Mouse (Mus musculus) liver, embryonic 14.5 days (tissue): ENCODE measurements around the gene Trim56. TPM values are rescaled to one million over a fixed set of nuclear protein-coding genes. Genes with fewer than 3 reads are reported as not detected.
"Not testable (repeated sequence)": the region's sequence is repeated elsewhere in the genome, so short reads cannot be mapped to it uniquely, and the experiment has no call there.

Experiments used
- ATAC-seq: fragments of 200-750 bp; cut with Nextera tagmentation; 2 replicates; pipeline ENCODE4 v1.8.0; 2017; ENCODE audit warnings: moderate number of reproducible peaks, mild to moderate bottlenecking, moderate library complexity; ENCODE audit not compliant: insufficient read depth
- DNase-seq, 3 experiments: peaks; one replicate each; pipeline ENCODE4 v3.0.0-alpha.2; 2012 to 2013; ENCODE audit warnings: low read depth in 3 of 3, low spot score in 3 of 3
- H3K27ac ChIP-seq: fragments of 300-500 bp; sonication (generic); 2 replicates; pipeline ENCODE4 v1.5.1; 2014; ENCODE audit warnings: moderate library complexity, mild to moderate bottlenecking, control low read depth, inconsistent platforms
- H3K27me3 ChIP-seq: fragments of 300-500 bp; sonication (generic); 2 replicates; pipeline ENCODE4 v1.6.1; 2014; ENCODE audit warnings: mild to moderate bottlenecking, low read length, moderate library complexity; ENCODE audit not compliant: control insufficient read depth, insufficient read depth
- H3K36me3 ChIP-seq: fragments of 300-500 bp; sonication (generic); replicated peaks from 2 replicates; pipeline ENCODE4 v1.6.1; 2014; ENCODE audit warnings: low read depth; ENCODE audit not compliant: control insufficient read depth, insufficient read depth
- H3K4me1 ChIP-seq, 2 experiments: fragments of 200-500 bp in 1 of 2; fragments of 300-500 bp in 1 of 2; sonication (generic) in 1 of 2; replicated peaks; 2 replicates each; pipeline ENCODE4 v1.6.1; 2012 to 2014; ENCODE audit warnings: antibody characterized with exemption in 1 of 2, inconsistent platforms in 1 of 2, low read length in 1 of 2; ENCODE audit not compliant: control insufficient read depth in 2 of 2, insufficient read depth in 2 of 2
- H3K4me2 ChIP-seq: fragments of 300-500 bp; sonication (generic); 2 replicates; pipeline ENCODE4 v1.6.1; 2014; ENCODE audit warnings: low read depth, mild to moderate bottlenecking, control low read depth, moderate library complexity
- H3K4me3 ChIP-seq, 2 experiments: fragments of 200-500 bp in 1 of 2; fragments of 300-500 bp in 1 of 2; sonication (generic) in 1 of 2; 2 replicates each; pipeline ENCODE4 v1.5.1; 2012 to 2014; ENCODE audit warnings: low read depth in 2 of 2, low read length in 2 of 2, mild to moderate bottlenecking in 2 of 2, control low read depth in 1 of 2, inconsistent platforms in 1 of 2, moderate library complexity in 1 of 2; ENCODE audit not compliant: insufficient read depth in 1 of 2
- H3K9ac ChIP-seq: fragments of 300-500 bp; sonication (generic); replicated peaks from 2 replicates; pipeline ENCODE4 v1.6.1; 2014; ENCODE audit warnings: mild to moderate bottlenecking, control low read depth, moderate library complexity
- H3K9me3 ChIP-seq: fragments of 300-500 bp; sonication (generic); 2 replicates; pipeline ENCODE4 v1.6.1; 2016; ENCODE audit warnings: low read length, mixed read lengths; ENCODE audit not compliant: control insufficient read depth
- CTCF ChIP-seq: IDR thresholded peaks from 2 replicates; pipeline ENCODE4 v1.5.1; 2016; ENCODE audit warnings: antibody characterized with exemption, low read depth, control low read depth
- EP300 ChIP-seq: IDR thresholded peaks from 2 replicates; pipeline ENCODE4 v1.6.1; 2016; ENCODE audit warnings: antibody characterized with exemption, low read depth
- WGBS: fragments of 180-500 bp; shearing (Covaris S2); extraction: QIAGEN DNeasy Blood & Tissue Kit; methylation state at CpG from one replicate; pipeline ENCODE4 v1.1.7; 2014; ENCODE audit not compliant: insufficient replicate concordance; 5-methylcytosine and 5-hydroxymethylcytosine counted together
- polyA plus RNA-seq, 2 experiments: library from polyadenylated mRNA; depleted of rRNA in 1 of 2; stranded (reverse) in 1 of 2; unstranded in 1 of 2; fragments of >200 nt; fragmentation: Nextera tagmentation in 1 of 2; extraction: Ambion mirVana in 1 of 2; gene quantifications; 2 replicates each; pipeline versions ENCODE4 v1.2.1 to v1.2.3; 2012 to 2014

Gene Trim56
- polyA plus RNA-seq, 2 experiments: 5.4 to 7.8 TPM

GRCm38 (mm10) chr5:137123516-137123915 is 7.5 kb upstream of the Trim56 start:
- ATAC-seq (peak; percentile 44; the same call in 1 of the 2 replicates), DNase-seq (no peak)
- no peak overlapping the region for H3K27ac ChIP-seq
- TF ChIP-seq CTCF: no peak
- no peak for TF ChIP-seq EP300
- no peak overlapping the region for H3K4me3 ChIP-seq
- no peak overlapping the region for H3K9ac ChIP-seq
- H3K4me2 ChIP-seq: no peak overlapping the region
- H3K36me3 ChIP-seq: no peaks in the 10 kb centered on the region
- H3K9me3 ChIP-seq: no peaks in the 10 kb centered on the region
- peaks cover 6% of the 10 kb centered on the region in 2 experiments; a peak in 2 of 4 replicates for H3K4me1 ChIP-seq
- 43% methylated on average over 4 of the region's 4 CpGs for whole genome bisulfite sequencing
- no peaks in the 10 kb centered on the region for H3K27me3 ChIP-seq

GRCm38 (mm10) chr5:137122686-137123193 is 6.7 kb upstream of the Trim56 start:
- H3K9ac ChIP-seq: no peak overlapping the region
- DNase-seq: peak; percentile 46 to 58 (median 49)
- peaks cover 6% of the 10 kb centered on the region in 2 experiments; a peak in 2 of 4 replicates for H3K4me1 ChIP-seq
- H3K36me3 ChIP-seq: no peaks in the 10 kb centered on the region
- H3K27ac ChIP-seq: no peak overlapping the region
- no peaks in the 10 kb centered on the region; the same call in 1 of the 2 replicates for H3K9me3 ChIP-seq
- peak overlapping the region; percentile 19 for H3K4me2 ChIP-seq
- TF ChIP-seq EP300 (no peak), CTCF (peak; percentile 95)
- ATAC-seq: peak; percentile 73
- WGBS: 12% methylated on average over 14 of the region's 14 CpGs
- no peak overlapping the region for H3K4me3 ChIP-seq
- H3K27me3 ChIP-seq: no peaks in the 10 kb centered on the region

- Histone ChIP-seq H3K27me3 (no peaks in the 10 kb centered on the region), H3K4me1 (peaks cover 12 to 18% of the 10 kb centered on the region in 2 experiments), H3K4me2 (no peak overlapping the region), H3K9me3 (peaks cover 5% of the 10 kb centered on the region), H3K9ac (no peak overlapping the region), H3K27ac (no peak overlapping the region), H3K4me3 (no peak overlapping the region), H3K36me3 (no peaks in the 10 kb centered on the region)
- DNase-seq: no peak
- ATAC-seq: no peak
- WGBS: 61% methylated on average over 4 of the region's 4 CpGs
- TF ChIP-seq EP300: no peak
- TF ChIP-seq CTCF: no peak
These were observed 5.3 kb upstream of the Trim56 start for GRCm38 (mm10) chr5:137121280-137121679.

- TF ChIP-seq CTCF (no peak), EP300 (no peak)
- Histone ChIP-seq H3K4me2 (no peak overlapping the region), H3K9me3 (peaks cover 17% of the 10 kb centered on the region), H3K36me3 (peaks cover 13% of the 10 kb centered on the region), H3K4me1 (peaks cover 21 to 29% of the 10 kb centered on the region in 2 experiments), H3K27ac (no peak overlapping the region), H3K27me3 (no peaks in the 10 kb centered on the region), H3K9ac (no peak overlapping the region), H3K4me3 (no peak overlapping the region)
- WGBS: 79% methylated on average over 4 of the region's 4 CpGs
- ATAC-seq (no peak), DNase-seq (no peak)
These were observed 2.9 kb upstream of the Trim56 start for GRCm38 (mm10) chr5:137118878-137119277.

- not testable (repeated sequence) for H3K27me3 ChIP-seq, ATAC-seq, H3K9ac ChIP-seq, DNase-seq, H3K4me3 ChIP-seq, H3K27ac ChIP-seq, H3K4me2 ChIP-seq
- Histone ChIP-seq H3K4me1 (peaks cover 18 to 23% of the 10 kb centered on the region in 2 experiments), H3K36me3 (peaks cover 22% of the 10 kb centered on the region), H3K9me3 (peaks cover 26% of the 10 kb centered on the region)
- WGBS: 82% methylated on average over 3 of the region's 3 CpGs
These were observed 2.0 kb upstream of the Trim56 start for GRCm38 (mm10) chr5:137117994-137118393.
